Mouse (Mus musculus) layer of hippocampus, adult 8-10 months (tissue): Measurements from ENCODE around the gene Got2. TPM values are rescaled to one million over a fixed set of nuclear protein-coding genes. Genes with fewer than 3 reads are reported as not detected.
A peak's percentile ranks its signal among the peaks of the same experiment; 100 is the strongest.
"Not testable (repeated sequence)": the region's sequence is repeated elsewhere in the genome, so short reads cannot be mapped to it uniquely, and the experiment has no call there.

Experiments
- DNase-seq, 2 experiments: peaks; one replicate each; pipeline ENCODE4 v3.0.0; 2022; ENCODE audit warnings: low spot score in 2 of 2
- total RNA-seq, 4 experiments: library from RNA; stranded (reverse); gene quantifications; 2 replicates each; pipeline ENCODE4 v1.2.4; 2022

Got2 gene
- total RNA-seq, 4 experiments from 2014 or later, result 224 to 240 (median 236) TPM

GRCm38 (mm10) chr8:95875270-95875669 lies 13.1 kb downstream of the Got2 start:
- DNase-seq, result no peak

DNA sequence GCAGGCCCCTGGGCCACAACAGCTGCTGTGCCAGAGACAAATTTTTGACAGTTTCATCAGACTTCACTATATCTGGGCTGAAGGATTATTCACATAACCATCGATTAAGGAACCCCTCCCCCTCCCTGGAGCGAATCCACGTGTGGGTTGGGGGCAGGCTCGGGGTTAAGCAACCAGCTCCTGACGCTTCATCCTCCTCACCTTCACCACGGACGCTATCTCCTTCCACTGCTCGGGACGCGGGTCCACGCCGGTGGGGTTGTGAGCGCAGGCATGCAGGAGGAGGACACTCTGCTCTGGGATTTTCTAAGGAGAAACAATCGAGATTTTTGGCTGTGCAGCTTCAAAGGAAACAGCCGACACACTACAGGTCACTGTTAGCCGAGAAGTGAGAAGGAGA lies 16.7 kb downstream of the Got2 start:
- DNase-seq, result no peak

DNA sequence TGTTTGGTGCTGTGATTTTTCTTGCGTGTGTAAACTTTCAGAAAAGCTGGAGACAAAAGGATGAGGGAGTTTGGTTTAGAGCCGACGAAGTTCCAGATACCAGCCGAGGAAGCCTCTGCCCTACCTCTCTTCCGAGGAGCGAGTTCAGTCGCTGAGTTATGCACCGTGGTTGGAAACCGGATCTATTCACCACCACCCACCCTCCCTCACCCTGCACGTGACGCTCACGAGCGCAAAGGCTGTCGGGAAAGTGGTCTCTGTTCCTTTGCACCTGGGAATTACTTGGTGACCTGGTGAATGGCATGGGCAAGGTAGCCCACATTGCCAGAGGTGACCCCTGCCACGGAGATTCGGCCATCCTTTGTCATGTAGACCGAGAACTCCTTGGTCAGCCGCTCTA lies 23.5 kb downstream of the Got2 start:
- DNase-seq, result not testable (repeated sequence)

DNA sequence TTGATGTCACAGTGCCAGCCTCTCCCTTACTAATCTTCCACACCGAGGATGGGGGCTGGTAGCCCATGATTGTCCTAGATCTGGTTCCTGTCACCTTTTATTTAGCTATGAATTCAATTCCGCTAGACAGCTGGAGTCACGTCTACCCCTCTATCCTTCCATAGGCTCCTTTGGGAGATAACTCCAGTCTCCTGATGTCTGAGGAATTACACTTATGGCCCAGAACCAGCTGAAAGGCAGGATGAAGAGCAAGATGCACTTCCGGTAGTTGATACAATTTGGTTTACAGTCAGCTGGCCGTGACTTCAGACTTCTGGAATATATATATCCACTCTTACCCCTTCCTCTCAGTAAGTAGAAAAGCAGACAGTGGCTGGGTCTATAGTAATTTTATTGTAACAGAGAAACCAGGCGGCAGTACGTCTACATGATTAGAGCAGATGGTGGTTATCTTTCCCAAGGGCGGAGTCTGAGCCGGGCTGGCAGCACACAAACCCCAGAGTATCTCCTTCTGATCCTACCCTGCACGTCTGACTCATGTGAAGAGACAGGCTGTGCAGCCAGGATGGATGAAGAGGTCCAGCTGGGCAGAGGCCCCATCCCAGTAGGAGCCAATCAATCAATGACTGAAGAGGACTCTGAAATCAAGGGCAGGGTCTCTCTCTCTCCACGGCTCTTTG lies 24.4 kb downstream of the Got2 start:
- not testable (repeated sequence) for DNase-seq

DNA sequence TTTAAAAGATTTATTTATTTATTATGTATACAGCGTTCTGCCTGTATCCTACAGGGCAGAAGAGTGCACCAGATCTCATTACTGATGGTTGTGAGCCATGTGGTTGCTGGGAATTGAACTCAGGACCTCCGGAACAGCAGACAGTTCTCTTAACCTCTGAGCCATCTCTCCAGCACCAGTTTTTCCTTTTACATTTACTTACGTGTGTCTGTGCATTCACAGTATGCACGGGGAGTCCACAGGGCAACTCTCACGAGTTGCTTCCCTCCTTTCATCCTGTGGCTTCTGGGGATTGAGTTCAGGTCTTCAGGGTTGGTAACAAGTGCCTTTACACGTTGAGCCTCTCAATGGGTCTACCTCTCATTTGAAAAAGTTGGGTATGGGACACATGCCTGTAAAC lies 34.2 kb downstream of the Got2 start:
- DNase-seq, result no peak

DNA sequence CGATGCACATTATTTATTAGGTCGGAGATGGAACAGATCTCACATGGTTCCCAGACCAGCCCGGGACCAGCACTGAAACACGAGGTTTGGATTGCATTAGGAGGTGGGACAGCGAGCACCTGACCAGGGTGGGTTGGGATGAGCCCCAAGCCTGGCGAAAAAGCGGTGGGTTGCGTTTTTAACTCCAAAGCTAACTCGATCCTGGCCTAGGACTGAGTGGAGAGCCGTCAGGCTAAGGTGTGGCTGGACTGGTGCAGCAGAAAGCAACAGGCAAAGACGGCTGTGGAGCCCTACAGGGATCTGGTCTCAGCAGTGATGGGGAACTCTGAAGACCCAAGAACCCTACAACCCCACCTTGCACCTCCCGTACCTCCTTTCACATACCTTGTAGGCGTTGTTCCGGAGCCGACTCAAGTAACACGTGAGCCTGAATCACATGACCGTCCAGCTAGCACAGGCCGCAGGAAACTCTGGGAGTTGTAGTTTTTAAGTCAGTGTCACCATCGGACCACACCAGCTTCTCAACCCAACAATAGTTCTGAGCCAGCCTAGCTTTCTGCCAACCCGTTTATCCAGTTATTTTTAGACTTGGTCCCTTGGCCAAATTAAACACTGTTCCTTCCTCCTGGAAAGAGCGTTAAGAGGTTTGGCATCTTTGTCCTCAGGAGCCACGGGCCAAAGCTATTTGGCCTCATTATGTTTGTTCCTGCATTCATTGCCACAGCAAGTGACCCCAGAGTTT lies 35.1 kb downstream of the Got2 start, which contains the start of gene Slc38a7:
Gene Slc38a7 (minus strand): TSS at position 438 of the 742 bp plus-strand sequence.
- peak; percentile 83 to 86 for DNase-seq

- DNase-seq, result no peak
Measured at GRCm38 (mm10) chr8:95852290-95852689, 36.1 kb downstream of the Got2 start.

DNA sequence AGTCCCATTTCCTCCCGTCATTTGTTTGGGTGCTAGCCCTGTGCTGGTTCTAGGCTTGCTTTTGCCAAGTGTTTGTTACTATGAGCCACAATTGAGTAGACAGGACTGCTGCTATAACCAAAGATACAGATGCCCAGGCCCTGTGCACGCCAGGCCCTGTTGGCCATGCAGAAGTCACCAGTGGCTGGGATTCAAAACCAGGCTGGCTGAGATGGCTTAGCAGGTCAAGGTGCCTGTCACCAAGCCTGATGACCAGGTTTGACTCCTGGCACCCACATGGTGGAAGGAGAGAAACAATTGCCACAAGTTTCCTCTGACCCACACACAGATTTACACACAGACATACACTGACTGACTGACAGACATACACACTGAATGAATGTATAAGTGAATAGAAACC lies 38.0 kb downstream of the Got2 start:
- DNase-seq, result no peak

DNA sequence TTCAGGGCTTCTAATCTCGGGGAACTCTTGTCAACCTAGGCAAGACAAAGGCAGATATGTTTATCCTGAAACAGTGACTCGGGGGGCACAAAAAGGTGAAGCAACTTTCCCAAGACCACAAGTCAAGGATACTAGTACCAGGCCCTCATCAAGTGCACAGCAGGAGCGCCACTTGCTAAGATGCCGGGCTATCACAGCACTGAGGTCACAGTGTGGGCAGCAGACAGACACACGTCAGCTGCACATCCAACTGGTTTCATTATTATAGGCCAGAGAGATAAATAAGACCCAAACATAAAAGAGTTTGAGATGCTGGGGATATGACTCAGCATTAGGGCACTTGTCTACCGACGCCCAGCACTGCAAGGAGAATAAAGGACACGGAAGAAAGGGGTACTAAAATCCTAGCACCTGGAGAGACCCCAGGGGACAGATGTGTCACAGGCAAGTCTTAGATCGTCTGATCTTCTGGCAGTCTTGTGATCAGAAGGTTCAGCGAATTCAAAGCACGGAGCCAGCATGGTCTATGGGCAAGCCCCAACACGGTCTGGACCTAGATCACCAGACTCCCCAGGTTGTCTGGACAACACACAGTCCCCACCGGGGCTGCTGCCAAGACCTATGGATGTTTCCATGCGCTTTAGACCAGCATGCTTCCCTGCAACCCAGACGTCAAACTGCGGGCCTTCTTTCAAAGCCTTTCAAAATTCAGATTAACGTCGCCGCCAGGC lies 39.4 kb downstream of the Got2 start:
- DNase-seq, result no peak

GRCm38 (mm10) chr8:95848061-95848551 lies 40.2 kb downstream of the Got2 start:
- DNase-seq, result peak in 1 of 2 experiments; percentile 50

DNA sequence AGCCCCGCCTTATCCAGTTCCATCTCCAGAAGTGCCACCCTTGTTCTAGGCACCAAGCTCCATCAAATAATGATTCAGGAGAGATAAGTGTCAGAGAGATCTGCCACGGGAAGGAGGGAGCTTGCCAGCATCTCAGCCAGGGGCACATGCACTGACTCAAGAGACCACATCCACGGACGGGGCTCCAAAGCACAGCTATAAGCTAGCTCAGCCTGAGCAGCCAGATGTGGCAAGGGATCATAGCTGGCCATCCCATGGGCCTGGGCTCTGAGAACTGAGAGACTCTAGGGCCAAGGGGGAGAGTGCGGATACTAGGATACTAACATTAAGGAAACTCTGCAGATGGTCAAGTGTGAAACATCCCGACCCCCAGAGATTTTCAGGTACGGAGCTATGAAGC lies 43.3 kb downstream of the Got2 start:
- DNase-seq, result no peak

DNA sequence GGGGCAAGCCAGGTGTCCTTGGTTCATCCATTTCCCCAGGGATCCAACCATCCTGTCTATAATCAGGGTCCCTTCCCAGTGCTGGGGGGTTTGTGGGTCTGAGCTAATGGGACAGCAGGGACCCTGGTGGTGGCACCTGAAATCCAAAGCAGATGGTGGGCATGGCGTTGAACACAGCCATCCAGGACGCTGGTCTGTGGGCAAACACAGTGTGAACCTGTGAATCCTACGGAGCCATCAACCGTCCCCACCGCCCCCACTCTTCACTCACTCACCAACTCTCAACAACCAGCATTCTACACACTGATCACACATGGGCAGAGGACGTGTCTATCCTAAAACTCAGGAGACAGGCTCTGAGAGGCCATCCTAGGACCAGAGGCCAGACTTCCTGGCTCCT lies 44.4 kb downstream of the Got2 start:
- no peak for DNase-seq

- DNase-seq, result no peak
Measured at GRCm38 (mm10) chr8:95841436-95841835, 46.9 kb downstream of the Got2 start.

DNA sequence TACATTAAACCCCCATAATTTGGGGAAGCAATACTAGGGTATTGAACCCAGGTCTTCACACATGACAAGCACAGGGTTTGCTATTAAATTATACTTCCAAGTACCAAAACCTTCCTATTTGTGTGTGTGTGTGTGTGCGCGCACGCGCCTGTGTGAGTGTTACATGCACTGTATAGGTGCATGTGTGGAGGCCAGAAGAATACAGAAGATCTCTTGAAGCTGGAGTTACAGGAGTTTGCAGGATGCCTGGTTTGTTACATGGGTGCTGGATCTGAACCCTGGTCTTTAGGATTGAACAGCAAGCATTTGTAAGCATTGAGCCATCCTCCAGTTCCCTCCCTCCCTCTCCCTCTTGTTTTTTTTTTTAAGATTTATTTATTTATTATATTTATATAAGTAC lies 49.1 kb downstream of the Got2 start:
- DNase-seq, result no peak

DNA sequence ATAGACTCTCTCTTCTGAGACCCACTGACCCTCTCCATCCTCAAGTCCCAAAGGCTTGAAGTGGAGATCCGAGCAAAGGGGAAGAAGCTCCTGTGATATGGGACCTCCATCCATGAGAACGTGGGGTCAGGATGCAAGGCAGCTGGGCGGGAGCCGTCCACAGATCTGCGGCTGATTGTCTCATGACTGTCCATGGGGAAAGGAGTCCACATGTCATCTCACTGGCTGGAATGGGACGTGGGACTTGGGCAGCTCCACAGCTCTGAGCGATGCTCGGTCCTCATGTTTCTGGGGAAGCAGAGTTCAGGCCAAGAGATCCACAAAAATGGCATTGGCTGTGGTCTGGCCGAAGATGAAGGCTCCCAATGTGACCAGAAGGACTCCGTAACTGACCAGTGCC lies 51.1 kb downstream of the Got2 start:
- no peak for DNase-seq

GRCm38 (mm10) chr8:95835891-95836290 lies 52.5 kb downstream of the Got2 start:
- DNase-seq, result no peak

DNA sequence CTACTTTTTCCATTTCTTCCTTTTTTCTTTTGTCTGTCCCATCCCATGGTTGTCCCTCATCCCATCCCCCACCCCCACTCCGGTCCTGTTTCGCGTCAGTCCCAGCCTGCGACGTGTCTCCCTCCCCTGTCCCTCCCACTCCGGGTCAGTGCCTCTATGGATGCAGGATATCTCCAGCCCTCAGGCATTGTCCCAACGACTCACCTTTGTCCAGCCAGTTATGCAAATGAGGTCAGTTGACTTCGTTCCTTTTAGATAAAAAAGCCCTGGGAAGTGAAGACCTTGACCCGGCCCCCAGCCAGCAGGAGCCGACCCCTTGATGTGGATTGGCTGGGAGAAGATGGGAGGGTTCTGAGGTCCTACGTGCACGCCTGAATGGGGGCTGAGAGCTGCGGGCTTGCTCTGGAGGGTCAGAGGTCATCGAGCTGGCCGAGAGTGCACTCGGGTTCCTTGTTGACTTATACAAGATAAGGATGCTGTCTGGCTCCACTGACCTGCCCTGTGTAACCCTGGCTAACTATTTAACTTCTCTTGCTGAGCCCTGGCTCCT lies 54.8 kb downstream of the Got2 start:
- no peak for DNase-seq

DNA sequence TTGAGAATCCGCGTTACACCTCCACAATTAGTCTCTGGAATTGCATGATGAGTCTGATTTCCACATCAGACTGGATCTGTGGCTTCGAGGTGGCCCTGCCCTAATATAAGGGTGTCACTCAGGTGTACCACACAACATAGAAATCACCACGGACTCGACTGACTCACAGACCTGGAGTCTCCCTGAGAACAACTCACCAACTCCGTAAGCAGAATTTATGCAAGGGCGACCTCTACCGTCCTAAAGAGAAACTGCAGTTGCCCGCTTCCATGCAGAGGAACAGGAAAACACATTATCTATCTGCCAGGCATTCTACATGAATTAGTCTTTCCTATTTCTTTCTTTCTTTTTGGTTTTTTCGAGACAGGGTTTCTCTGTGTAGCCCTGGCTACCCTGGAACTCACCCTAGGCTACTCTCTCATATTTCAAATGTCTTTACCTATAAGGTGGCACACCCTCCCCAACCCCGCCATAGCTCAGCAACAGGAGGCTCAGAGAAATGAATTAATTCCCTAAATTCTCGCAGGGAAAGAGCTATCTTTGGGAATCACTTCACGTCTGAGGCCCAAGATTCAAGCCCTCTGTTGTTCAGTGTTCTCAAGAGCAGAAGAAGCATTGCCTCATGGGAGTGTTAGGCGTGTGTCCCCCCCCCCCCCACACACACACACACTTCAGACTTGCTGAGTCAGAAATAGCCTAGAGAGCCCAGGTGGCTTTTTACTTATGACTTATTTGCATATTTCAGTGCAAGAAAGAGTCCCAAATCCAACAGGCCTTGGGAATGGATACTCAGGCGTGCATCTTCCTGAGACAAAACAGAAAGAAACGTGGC lies 55.5 kb downstream of the Got2 start:
- DNase-seq, result peak; percentile 78 to 91

GRCm38 (mm10) chr8:95830144-95830543 lies 58.2 kb downstream of the Got2 start:
- DNase-seq, result no peak

GRCm38 (mm10) chr8:95825162-95825561 lies 63.2 kb downstream of the Got2 start, which contains the start of gene Sap18b:
Gene Sap18b, plus strand, starts transcription at chr8:95825346.
- DNase-seq, result not testable (repeated sequence)

- DNase-seq, result no peak
Measured at GRCm38 (mm10) chr8:95822699-95823098, 65.6 kb downstream of the Got2 start.
